Mouse (Mus musculus): ENCODE measurements around the gene Phf3. TPM values are rescaled to one million over a fixed set of nuclear protein-coding genes. Genes with fewer than 3 reads are reported as not detected.

The Phf3 gene
- polyA plus RNA-seq, 1 experiment = 1.2 TPM

- no peak overlapping the region for H3K4me3 ChIP-seq (replicated peaks)
- H3K4me1 ChIP-seq (ENCODE audit: control insufficient read depth) = no peaks in the 10 kb centered on the region
- H3K27me3 ChIP-seq (ENCODE audit: control insufficient read depth) = no peaks in the 10 kb centered on the region
- TF ChIP-seq TAL1 (IDR thresholded peaks at IDR 0.05; ENCODE audit: low read length) (no peak), GATA1 (IDR thresholded peaks at IDR 0.05; ENCODE audit: low read length) (no peak)
- peaks cover 42% of the 10 kb centered on the region for H3K36me3 ChIP-seq (ENCODE audit: control insufficient read depth)
- H3K9me3 ChIP-seq (ENCODE audit: control insufficient read depth, low read length) = no peaks in the 10 kb centered on the region
Observed at GRCm38 (mm10) chr1:30801911-30802310, 71.8 kb downstream of the Phf3 start.

- TF ChIP-seq GATA1 (IDR thresholded peaks at IDR 0.05; ENCODE audit: low read length) (no peak), TAL1 (IDR thresholded peaks at IDR 0.05; ENCODE audit: low read length) (no peak)
- H3K4me1 ChIP-seq (ENCODE audit: control insufficient read depth) = no peaks in the 10 kb centered on the region
Observed at GRCm38 (mm10) chr1:30799277-30799834, 74.4 kb downstream of the Phf3 start.

DNA sequence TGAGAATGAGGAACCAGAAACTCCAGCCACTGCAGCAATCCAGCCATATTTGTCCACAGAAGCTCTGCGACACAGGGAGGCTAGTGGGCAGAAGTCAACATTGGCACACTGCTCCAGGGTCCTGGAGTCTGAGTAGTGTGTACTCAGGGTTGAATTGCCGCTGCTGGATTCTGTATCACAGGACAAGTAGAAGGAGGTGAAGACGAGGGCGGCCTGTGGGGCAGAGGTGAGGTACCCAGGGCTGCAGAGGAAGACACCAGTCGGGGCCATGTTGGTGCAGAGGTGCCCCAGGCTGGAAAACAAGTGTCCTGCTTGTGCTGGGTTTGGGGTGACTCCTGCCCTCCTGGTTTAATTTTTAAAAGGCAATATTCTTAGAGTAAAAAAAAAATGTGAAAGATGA lies 79.1 kb downstream of the Phf3 start:
- Histone ChIP-seq H3K36me3 (ENCODE audit: control insufficient read depth) (no peaks in the 10 kb centered on the region), H3K4me3 (replicated peaks) (no peak overlapping the region), H3K9me3 (ENCODE audit: control insufficient read depth, low read length) (no peaks in the 10 kb centered on the region), H3K4me1 (ENCODE audit: control insufficient read depth) (no peaks in the 10 kb centered on the region), H3K27me3 (ENCODE audit: control insufficient read depth) (no peaks in the 10 kb centered on the region)
- no peak for TF ChIP-seq GATA1 (IDR thresholded peaks at IDR 0.05; ENCODE audit: low read length)
- no peak for TF ChIP-seq TAL1 (IDR thresholded peaks at IDR 0.05; ENCODE audit: low read length)

More at GRCm38 (mm10) chr1:30799277-30799834, 74.4 kb downstream of the Phf3 start:
- H3K9me3 ChIP-seq (ENCODE audit: control insufficient read depth, low read length) = no peaks in the 10 kb centered on the region
- peaks cover 21% of the 10 kb centered on the region for H3K36me3 ChIP-seq (ENCODE audit: control insufficient read depth)
- H3K4me3 ChIP-seq (replicated peaks) = no peak overlapping the region
- no peaks in the 10 kb centered on the region for H3K27me3 ChIP-seq (ENCODE audit: control insufficient read depth)

GRCm38 (mm10) chr1:30793357-30793883 lies 80.3 kb downstream of the Phf3 start:
- no peaks in the 10 kb centered on the region for H3K27me3 ChIP-seq (ENCODE audit: control insufficient read depth)
- TF ChIP-seq GATA1 (IDR thresholded peaks at IDR 0.05; ENCODE audit: low read length) = no peak
- no peak for TF ChIP-seq TAL1 (IDR thresholded peaks at IDR 0.05; ENCODE audit: low read length)
- no peak overlapping the region for H3K4me3 ChIP-seq (replicated peaks)
- no peaks in the 10 kb centered on the region for H3K9me3 ChIP-seq (ENCODE audit: control insufficient read depth, low read length)
- no peaks in the 10 kb centered on the region for H3K36me3 ChIP-seq (ENCODE audit: control insufficient read depth)
- no peaks in the 10 kb centered on the region for H3K4me1 ChIP-seq (ENCODE audit: control insufficient read depth)

GRCm38 (mm10) chr1:30792935-30793334 lies 80.8 kb downstream of the Phf3 start:
- Histone ChIP-seq H3K27me3 (ENCODE audit: control insufficient read depth) (no peaks in the 10 kb centered on the region), H3K4me1 (ENCODE audit: control insufficient read depth) (no peaks in the 10 kb centered on the region), H3K36me3 (ENCODE audit: control insufficient read depth) (no peaks in the 10 kb centered on the region), H3K9me3 (ENCODE audit: control insufficient read depth, low read length) (no peaks in the 10 kb centered on the region), H3K4me3 (replicated peaks) (no peak overlapping the region)
- no peak for TF ChIP-seq GATA1 (IDR thresholded peaks at IDR 0.05; ENCODE audit: low read length)
- TF ChIP-seq TAL1 (IDR thresholded peaks at IDR 0.05; ENCODE audit: low read length) = no peak

- TF ChIP-seq GATA1 (IDR thresholded peaks at IDR 0.05; ENCODE audit: low read length) (no peak), TAL1 (IDR thresholded peaks at IDR 0.05; ENCODE audit: low read length) (no peak)
- no peak overlapping the region for H3K4me3 ChIP-seq (replicated peaks)
- H3K4me1 ChIP-seq (ENCODE audit: control insufficient read depth) = no peaks in the 10 kb centered on the region
- no peaks in the 10 kb centered on the region for H3K36me3 ChIP-seq (ENCODE audit: control insufficient read depth)
- no peaks in the 10 kb centered on the region for H3K27me3 ChIP-seq (ENCODE audit: control insufficient read depth)
- H3K9me3 ChIP-seq (ENCODE audit: control insufficient read depth, low read length) = no peaks in the 10 kb centered on the region
Observed at GRCm38 (mm10) chr1:30790220-30790619, 83.5 kb downstream of the Phf3 start.

- TF ChIP-seq TAL1 (IDR thresholded peaks at IDR 0.05; ENCODE audit: low read length) (no peak), GATA1 (IDR thresholded peaks at IDR 0.05; ENCODE audit: low read length) (no peak)
- H3K27me3 ChIP-seq (ENCODE audit: control insufficient read depth) = no peaks in the 10 kb centered on the region
Observed at GRCm38 (mm10) chr1:30789689-30790088, 84.0 kb downstream of the Phf3 start.

GRCm38 (mm10) chr1:30789001-30789400 lies 84.7 kb downstream of the Phf3 start:
- H3K27me3 ChIP-seq (ENCODE audit: control insufficient read depth) = no peaks in the 10 kb centered on the region
- no peaks in the 10 kb centered on the region for H3K36me3 ChIP-seq (ENCODE audit: control insufficient read depth)
- no peaks in the 10 kb centered on the region for H3K9me3 ChIP-seq (ENCODE audit: control insufficient read depth, low read length)
- H3K4me1 ChIP-seq (ENCODE audit: control insufficient read depth) = no peaks in the 10 kb centered on the region
- TF ChIP-seq TAL1 (IDR thresholded peaks at IDR 0.05; ENCODE audit: low read length) = no peak
- no peak for TF ChIP-seq GATA1 (IDR thresholded peaks at IDR 0.05; ENCODE audit: low read length)
- H3K4me3 ChIP-seq (replicated peaks) = no peak overlapping the region

More at GRCm38 (mm10) chr1:30789689-30790088, 84.0 kb downstream of the Phf3 start:
- no peak overlapping the region for H3K4me3 ChIP-seq (replicated peaks)
- no peaks in the 10 kb centered on the region for H3K36me3 ChIP-seq (ENCODE audit: control insufficient read depth)
- no peaks in the 10 kb centered on the region for H3K9me3 ChIP-seq (ENCODE audit: control insufficient read depth, low read length)
- no peaks in the 10 kb centered on the region for H3K4me1 ChIP-seq (ENCODE audit: control insufficient read depth)

- TF ChIP-seq GATA1 (IDR thresholded peaks at IDR 0.05; ENCODE audit: low read length) = no peak
- TF ChIP-seq TAL1 (IDR thresholded peaks at IDR 0.05; ENCODE audit: low read length) = no peak
- no peak overlapping the region for H3K4me3 ChIP-seq (replicated peaks)
- H3K27me3 ChIP-seq (ENCODE audit: control insufficient read depth) = no peaks in the 10 kb centered on the region
- H3K36me3 ChIP-seq (ENCODE audit: control insufficient read depth) = no peaks in the 10 kb centered on the region
- H3K9me3 ChIP-seq (ENCODE audit: control insufficient read depth, low read length) = no peaks in the 10 kb centered on the region
- H3K4me1 ChIP-seq (ENCODE audit: control insufficient read depth) = no peaks in the 10 kb centered on the region
Observed at GRCm38 (mm10) chr1:30786583-30786982, 87.1 kb downstream of the Phf3 start.

DNA sequence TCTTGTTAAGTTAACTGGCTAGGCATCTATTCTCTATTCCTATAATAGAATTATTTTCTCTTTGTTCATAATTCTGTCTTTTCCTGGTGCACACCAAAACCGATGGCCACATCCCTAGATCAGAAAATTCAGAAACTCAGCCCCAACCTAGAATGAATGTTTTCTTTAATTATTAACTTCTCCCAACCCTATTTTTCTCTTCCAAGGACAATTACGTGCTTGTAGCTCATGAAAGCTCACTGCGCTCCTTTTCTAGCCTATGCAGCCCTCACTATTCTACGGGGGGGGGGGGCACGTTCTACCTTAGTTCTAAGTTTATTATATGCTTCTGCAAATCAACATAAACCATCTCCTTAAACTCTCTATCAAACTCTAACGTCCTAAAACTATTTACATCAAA lies 90.0 kb downstream of the Phf3 start:
- H3K36me3 ChIP-seq (ENCODE audit: control insufficient read depth) = no peaks in the 10 kb centered on the region
- no peaks in the 10 kb centered on the region for H3K4me1 ChIP-seq (ENCODE audit: control insufficient read depth)
- TF ChIP-seq GATA1 (IDR thresholded peaks at IDR 0.05; ENCODE audit: low read length) (no peak), TAL1 (IDR thresholded peaks at IDR 0.05; ENCODE audit: low read length) (no peak)
- no peaks in the 10 kb centered on the region for H3K9me3 ChIP-seq (ENCODE audit: control insufficient read depth, low read length)
- H3K4me3 ChIP-seq (replicated peaks) = no peak overlapping the region
- H3K27me3 ChIP-seq (ENCODE audit: control insufficient read depth) = no peaks in the 10 kb centered on the region
